Comparison of ENCODE assay signal across 8 mouse cellular contexts in genomic region chr12:85496755-85497154, GRCm38 (mm10). TPM values are rescaled to one million over a fixed set of nuclear protein-coding genes. Genes with fewer than 3 reads are reported as not detected.
DNase-seq lines count a peak whose midpoint lies in the region; TF ChIP-seq lines count a peak whose summit lies in the region.
"Had no signal": no experiment of that assay in that cellular context is flagged by ENCODE, and none has a peak within 500 bp of the region (broad histone marks: within the 10 kb centered on the region; RNA-seq: fewer than 3 reads in every experiment).

No protein-coding gene starts in this region.

- H3K36me3 ChIP-seq in C2C12 (ENCODE audit: control insufficient read depth, insufficient read depth) = no peaks in the 10 kb centered on the region
- no peaks in the 10 kb centered on the region for H3K36me3 ChIP-seq in E14TG2a.4 (ENCODE audit: insufficient read depth, low read length)
- no peaks in the 10 kb centered on the region for H3K36me3 ChIP-seq in small intestine, adult 2 months (ENCODE audit: control insufficient read depth, insufficient read depth, low read length)
- H3K36me3 ChIP-seq: hindbrain, embryonic 15.5 days had no signal

- 16% methylated on average over 7 of the region's 7 CpGs for WGBS in small intestine, adult 2 months

- peaks cover 15% of the 10 kb centered on the region for H3K4me1 ChIP-seq in E14TG2a.4 (replicated peaks; ENCODE audit: low read depth, low read length)
- H3K4me1 ChIP-seq in small intestine, adult 2 months (ENCODE audit: control insufficient read depth, insufficient read depth, insufficient read length, low read length) = peaks cover 4% of the 10 kb centered on the region; the same call in 1 of the 2 replicates

- H3K27me3 ChIP-seq in C2C12 (ENCODE audit: control insufficient read depth, insufficient read depth, insufficient read length) (no peaks in the 10 kb centered on the region), E14TG2a.4 (ENCODE audit: insufficient read depth, low read length) (0 out of 2 replicates have a peak, but pooled peaks cover 3% of the 10 kb centered on the region)
- no peaks in the 10 kb centered on the region for H3K27me3 ChIP-seq in small intestine, adult 2 months (ENCODE audit: control insufficient read depth, insufficient read depth, low read length)
- H3K27me3 ChIP-seq: hindbrain, embryonic 15.5 days had no signal

- H3K9me3 ChIP-seq in E14TG2a.4 (ENCODE audit: low read length) = peaks cover 5% of the 10 kb centered on the region
- H3K9me3 ChIP-seq: hindbrain, embryonic 15.5 days had no signal

- H3K79me3 ChIP-seq in C2C12 (ENCODE audit: low read depth) = no peaks in the 10 kb centered on the region

- TF ChIP-seq CTCF in C2C12 (IDR thresholded peaks at IDR 0.05; ENCODE audit: control insufficient read depth, insufficient read depth, insufficient read length) (peak; percentile 69), E14TG2a.4 (conservative IDR thresholded peaks at IDR 0.05; ENCODE audit: low read length) (peak; percentile 71)
- peak; percentile 79; the same call in 1 of the 2 replicates for TF ChIP-seq CTCF in small intestine, adult 2 months (IDR thresholded peaks at IDR 0.05; ENCODE audit: extremely low read depth, insufficient read length, insufficient replicate concordance, low read depth, low read length)

- H3ac ChIP-seq in C2C12 (ENCODE audit: control insufficient read depth, insufficient read length, low read depth) = no peak overlapping the region

- DNase-seq in c-Kit-positive CD71-positive TER-119-positive erythroid progenitor cells, embryonic 14.5 days (ENCODE audit: low spot score) = peak; percentile 75
- DNase-seq in frontal cortex, postnatal 25 days (ENCODE audit: low spot score in 2 of 2) = peak; percentile 69 to 70
- peak; percentile 69 to 90 for DNase-seq in kidney, postnatal 25 days
- peak; percentile 81 for DNase-seq in lung, postnatal 10 days

- no peak overlapping the region for H3K27ac ChIP-seq in small intestine, adult 2 months (ENCODE audit: insufficient read depth, low read depth, low read length)

- H3K79me2 ChIP-seq in C2C12 (ENCODE audit: control insufficient read depth, insufficient read depth) = no peaks in the 10 kb centered on the region

- TF ChIP-seq POLR2A in small intestine, adult 2 months (IDR thresholded peaks at IDR 0.05; ENCODE audit: low read depth, low read length) = no peak

- H3K4me3 ChIP-seq in C2C12 (ENCODE audit: insufficient read depth, poor library complexity, severe bottlenecking) (no peak overlapping the region), E14TG2a.4 (replicated peaks; ENCODE audit: low read length) (no peak overlapping the region)
- H3K4me3 ChIP-seq in small intestine, adult 2 months (ENCODE audit: low read depth, low read length) = no peak overlapping the region
- H3K4me3 ChIP-seq: hindbrain, embryonic 15.5 days had no signal

TF ChIP-seq in C2C12, 6 proteins besides CTCF, POLR2A, EP300 and RAD21:
- TF ChIP-seq MYOG (IDR thresholded peaks at IDR 0.05; ENCODE audit: control insufficient read depth, extremely low read depth, insufficient read length) (no peak), FOSL1 (IDR thresholded peaks at IDR 0.05; ENCODE audit: insufficient read depth, low read length, poor library complexity, severe bottlenecking) (no peak), MYOD1 (IDR thresholded peaks at IDR 0.05; ENCODE audit: control insufficient read depth, insufficient read length, low read depth) (no peak), CEBPB (IDR thresholded peaks at IDR 0.05; ENCODE audit: low read depth) (no peak), MAX (IDR thresholded peaks at IDR 0.05) (no peak), USF1 (IDR thresholded peaks at IDR 0.05; ENCODE audit: low read depth) (no peak)

RNA-seq across cellular contexts. Expression of gene Fos, which starts 23.1 kb away (rescaled TPM):
- 2.7 TPM for polyA plus RNA-seq in C2C12 (2012; fragmentation: generic; extraction: Trizol)
- polyA plus RNA-seq in small intestine, adult 2 months (2012; rRNA removed) = 103 and 283 TPM in 2 replicates

Comparison
In these comparisons a context has a peak if more than half of its experiments do, and no peak if none do; other contexts are left out.
1. RNA of gene Fos, which starts 23.1 kb away (polyA plus RNA-seq): 103 to 283 TPM in small intestine, adult 2 months; 2.7 TPM in C2C12 (single experiment); every median in the first group is over 10 times any median in the second.
2. Peak in every context shown above with its lines, with median percentiles within 50 percentile points of each other: CTCF ChIP-seq and DNase-seq.